Mouse (Mus musculus): ENCODE measurements at regions not wholly inside any gene's neighbourhood (a gene's known extent, or its start where the extent isn't known, plus 50 kb on each side); places are given as distances from the start of the nearest gene placed in this dataset.

DNA sequence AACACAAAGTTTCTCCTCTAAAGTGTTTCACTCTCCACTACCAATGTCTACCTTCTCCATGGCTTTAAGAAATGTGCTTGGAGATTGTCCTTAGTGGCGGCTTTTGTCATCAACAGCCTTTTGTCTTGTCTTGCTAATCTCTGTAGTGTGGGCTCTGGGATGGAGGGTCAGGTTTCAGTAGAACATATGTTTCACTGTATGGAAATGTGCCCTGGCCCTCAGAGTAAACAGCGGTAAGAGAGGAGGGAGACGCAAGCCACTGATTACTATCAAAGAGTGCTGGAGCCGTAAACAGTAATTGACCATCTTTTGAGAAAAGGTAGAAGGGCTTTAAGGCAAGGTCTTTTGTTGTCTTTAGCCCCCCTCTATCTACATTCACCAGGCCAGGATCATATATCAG is 106.2 kb downstream of the Gm5447 start:
- TF ChIP-seq POLR2A (IDR thresholded peaks at IDR 0.05; ENCODE audit: insufficient read depth, low read depth, low read length) (no peak), CTCF (IDR thresholded peaks at IDR 0.05) (no peak)

Measured in heart, adult 2 months (tissue).